Mouse (Mus musculus) layer of hippocampus, postnatal 36 days (tissue): ENCODE measurements around the gene Arid3c. TPM values are rescaled to one million over a fixed set of nuclear protein-coding genes. Genes with fewer than 3 reads are reported as not detected.
"Not testable (repeated sequence)": the region's sequence is repeated elsewhere in the genome, so short reads cannot be mapped to it uniquely, and the experiment has no call there.

Experiments
- DNase-seq, 2 experiments: peaks; one replicate each; pipeline ENCODE4 v3.0.0; 2022
- total RNA-seq, 2 experiments: library from RNA; stranded (reverse); gene quantifications; 2 replicates each; pipeline ENCODE4 v1.2.3; 2021

Arid3c gene
- total RNA-seq, 2 experiments from 2014 or later: not detected

DNA sequence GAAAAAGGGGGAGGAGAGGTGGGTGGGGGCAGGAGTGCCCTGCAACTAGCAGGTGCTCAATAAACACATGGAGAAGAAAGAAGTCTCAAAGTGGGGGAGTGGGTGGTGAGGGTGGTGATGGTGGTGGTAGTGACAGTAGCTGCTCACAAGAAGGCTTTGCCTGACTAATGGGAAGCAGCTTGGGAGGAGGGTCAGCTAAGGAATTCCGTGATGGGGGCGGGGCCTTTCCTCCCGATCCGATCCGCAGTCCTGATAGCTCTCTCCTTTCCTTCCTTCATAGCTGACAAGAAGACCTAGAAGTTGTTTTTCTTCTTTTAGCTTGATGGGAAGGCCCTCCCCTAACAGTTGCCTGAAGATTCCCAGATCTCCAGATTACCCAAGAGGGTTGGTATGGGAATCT, 26.3 kb downstream of the Arid3c start:
- DNase-seq: no peak

DNA sequence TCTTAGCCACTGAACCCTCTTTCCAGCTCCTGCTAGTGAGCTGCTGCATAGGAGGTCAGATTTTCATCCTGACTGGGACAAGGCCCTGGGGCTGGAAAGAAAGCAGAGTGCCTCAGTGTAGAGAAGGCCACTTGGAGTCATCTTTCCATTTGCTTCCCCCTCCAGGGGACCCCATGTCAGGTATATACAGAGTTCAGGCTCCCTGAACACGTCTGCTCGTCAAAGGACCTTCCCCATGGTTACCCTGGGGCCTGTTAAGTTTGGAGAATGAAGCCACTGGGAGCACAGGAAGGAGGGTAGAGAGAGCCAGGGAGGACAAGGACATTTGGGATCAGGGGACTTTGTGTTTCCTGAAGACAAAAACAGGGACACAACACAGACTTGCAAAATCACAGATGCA, 28.7 kb downstream of the Arid3c start:
- not testable (repeated sequence) for DNase-seq

DNA sequence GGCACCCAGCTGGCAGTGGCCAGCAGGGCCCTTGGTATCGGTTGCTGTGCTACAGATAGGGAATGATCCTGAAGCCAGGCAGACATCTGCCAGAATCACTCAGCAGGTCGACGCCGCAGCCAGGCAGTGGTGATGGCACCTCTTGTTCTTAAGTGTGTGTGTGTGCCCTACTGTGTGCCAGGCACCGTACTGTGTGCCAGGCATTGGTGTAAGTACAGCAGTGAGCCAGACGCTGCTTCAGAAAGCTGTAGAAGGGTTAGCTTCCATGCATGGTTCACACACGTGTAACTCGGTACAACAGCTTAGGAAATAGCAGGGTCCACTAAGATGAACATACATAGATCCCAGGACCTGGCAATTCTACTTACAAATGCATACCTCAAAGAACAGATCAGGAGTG, 30.7 kb downstream of the Arid3c start:
- DNase-seq: not testable (repeated sequence)

DNA sequence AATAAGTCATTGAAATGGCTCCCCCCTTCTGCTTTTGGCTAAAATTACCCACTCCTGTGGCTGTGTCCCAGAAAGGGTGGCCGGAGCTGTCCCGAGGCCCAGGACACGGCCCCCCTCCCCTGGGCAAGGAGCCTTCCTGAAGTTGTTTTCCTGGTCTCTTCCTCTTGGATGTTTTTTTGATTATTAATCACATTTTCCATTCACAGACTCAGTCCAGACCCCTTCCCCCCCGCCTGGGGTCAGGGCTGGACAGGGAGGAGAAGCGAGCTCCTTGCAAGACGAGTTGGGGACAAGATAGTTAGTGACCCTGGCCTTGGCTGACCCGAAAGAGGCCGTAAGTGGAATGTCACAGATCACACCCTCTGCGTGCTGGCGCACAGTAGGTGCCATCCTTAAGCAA, 31.2 kb downstream of the Arid3c start, which contains the start of gene Il11ra1:
Il11ra1 (plus strand) TSS at position 207 of the 400 bp plus-strand sequence.
- not testable (repeated sequence) for DNase-seq

DNA sequence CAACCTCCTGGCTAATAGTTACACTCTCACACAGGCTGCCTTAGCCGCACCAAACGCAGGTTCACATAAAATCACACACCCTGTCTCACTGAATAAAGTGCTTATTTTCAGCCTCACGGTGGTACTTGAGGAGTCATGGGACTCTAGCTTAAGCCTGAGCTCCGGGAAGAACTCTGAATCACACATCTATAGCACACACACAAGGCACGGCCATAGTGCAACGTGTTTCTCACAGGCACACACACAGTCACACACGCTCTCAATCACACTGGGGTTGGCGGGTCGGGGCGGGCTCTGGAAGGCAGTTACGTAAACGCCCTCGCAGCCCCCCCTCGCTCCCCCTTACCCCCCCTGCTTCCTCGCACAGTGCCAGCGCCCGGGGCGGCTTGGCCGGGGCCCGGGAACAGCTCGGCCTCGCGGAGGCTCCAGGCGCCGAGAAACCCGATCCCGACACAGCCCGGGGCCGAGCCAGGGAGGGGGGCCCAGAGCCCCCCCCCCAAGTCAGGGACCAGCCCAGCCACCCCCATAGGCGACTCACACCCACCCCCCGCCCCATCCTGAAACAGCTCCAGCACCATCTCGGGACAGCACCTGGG, 32.4 kb downstream of the Arid3c start:
- DNase-seq: not testable (repeated sequence)

DNA sequence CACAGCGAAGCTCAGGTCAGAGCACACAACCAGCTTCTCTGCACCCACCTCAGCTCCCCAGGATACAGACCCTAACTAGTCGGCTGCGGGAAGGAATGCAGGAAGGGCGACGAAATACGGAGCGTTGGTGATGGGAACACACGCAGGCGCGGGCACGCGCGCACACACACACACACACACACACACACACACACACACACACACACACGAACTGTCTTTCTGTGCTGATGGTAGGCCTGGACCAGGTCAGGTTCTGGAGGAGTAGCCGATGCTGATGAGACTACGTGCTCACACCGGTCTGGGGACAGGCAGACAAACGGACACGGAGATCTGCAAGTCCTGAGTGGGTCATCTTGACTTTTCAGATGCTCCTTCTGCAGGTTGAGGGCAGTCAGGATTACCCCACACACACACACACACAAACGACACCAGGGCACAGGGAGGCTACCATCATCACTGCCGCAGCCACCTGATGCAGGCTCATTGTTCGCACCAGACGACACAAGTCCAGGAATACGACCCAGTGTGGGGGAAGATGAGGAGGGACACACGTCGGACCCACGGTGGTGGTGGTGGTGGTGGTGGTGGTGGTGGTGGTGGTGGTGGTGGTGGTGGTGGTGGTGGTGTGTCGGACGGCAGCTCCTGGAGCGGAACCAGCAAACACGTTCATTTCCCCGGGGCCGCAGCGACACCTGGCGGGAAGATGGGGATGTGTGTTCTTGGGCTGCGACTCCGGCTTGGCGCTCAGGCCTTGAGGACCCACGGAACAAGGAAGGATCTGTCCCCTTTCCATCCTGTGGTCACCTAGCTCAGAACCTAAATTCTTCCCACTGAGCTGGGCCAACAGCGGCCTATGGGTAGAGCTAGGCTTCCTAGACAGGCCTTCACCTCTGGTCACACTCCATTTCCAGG, 33.8 kb downstream of the Arid3c start, which contains the start of gene Cntfr:
Cntfr (minus strand) TSS at position 160 of the 912 bp plus-strand sequence.
- peak; percentile 82 to 84 for DNase-seq

DNA sequence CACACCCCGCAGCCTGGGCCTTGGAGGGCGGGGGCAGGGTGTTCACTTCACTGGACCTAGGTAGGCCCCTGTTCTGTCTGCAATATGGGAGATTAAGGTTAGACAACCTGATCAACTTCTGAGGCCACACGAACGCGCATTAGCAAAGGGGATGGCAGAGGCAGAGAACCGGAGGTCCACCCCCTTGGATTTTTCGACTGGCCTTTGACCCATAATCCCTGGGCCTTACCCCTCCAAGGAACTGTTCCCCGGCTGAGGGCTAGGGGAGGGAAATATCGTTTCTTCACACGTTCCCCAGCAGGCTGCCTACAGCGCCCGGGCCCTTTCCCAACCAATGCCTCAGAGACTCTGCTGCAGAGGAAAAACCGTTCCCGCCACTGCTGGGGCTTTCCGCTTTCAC, 34.5 kb downstream of the Arid3c start:
- DNase-seq: not testable (repeated sequence)

DNA sequence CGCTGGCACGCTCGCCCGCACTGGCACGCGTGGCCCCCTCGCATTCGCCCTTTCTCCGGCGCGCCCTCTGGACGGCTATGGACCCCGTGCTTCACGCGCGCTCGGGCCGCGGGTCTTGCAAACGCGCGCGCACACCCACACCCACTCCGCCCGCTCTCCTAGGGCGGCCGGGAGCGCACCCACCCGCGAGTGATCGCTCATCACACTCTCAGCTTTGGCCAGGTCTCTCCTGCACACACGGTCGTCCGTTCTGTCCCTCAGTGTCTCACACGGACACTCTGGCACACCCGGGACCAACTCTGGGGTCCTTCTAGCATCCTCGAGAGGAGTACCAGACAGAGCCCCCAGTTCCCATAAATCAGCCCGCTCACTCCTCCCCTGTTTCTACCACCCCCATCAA, 35.1 kb downstream of the Arid3c start:
- DNase-seq: not testable (repeated sequence)

DNA sequence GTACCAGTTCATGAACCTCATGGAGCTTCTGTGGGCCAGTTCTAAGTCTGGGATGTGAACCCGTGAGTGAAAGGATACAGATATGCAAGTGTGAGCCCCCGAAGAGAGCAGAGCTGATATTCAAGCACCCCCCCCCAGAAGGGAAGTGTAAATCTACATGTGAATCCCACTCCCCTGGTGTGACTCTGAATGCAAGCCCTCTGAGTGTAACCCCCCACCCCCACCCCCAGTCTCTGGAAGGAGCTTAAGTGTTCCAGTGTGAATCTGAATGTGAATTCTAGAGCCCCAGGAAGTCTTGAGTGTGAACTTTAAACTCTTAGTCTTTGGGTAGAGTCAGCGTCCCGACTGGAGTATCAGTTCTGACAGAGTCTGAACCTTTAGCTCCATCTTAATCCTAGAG, 37.4 kb downstream of the Arid3c start:
- DNase-seq: not testable (repeated sequence)

DNA sequence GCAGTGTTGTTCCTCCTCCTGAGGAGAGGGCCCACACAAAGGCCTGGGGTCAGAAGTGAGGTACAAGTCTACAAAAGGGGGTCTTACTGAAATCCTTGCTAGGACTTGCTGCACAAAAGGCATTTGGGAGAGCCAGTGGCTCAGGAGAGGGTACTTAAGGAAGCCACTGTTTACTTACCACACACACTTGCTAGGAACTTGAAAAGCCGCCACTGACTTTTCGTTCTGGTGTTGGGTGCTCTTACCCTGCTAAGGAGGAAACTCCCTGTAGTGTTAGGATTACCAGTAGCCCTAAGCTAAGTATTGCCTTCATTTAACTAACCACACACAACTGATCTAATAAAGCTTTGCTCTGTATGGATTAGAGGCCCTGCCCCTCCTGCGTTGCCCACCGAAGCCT, 40.9 kb downstream of the Arid3c start:
- DNase-seq: not testable (repeated sequence)

DNA sequence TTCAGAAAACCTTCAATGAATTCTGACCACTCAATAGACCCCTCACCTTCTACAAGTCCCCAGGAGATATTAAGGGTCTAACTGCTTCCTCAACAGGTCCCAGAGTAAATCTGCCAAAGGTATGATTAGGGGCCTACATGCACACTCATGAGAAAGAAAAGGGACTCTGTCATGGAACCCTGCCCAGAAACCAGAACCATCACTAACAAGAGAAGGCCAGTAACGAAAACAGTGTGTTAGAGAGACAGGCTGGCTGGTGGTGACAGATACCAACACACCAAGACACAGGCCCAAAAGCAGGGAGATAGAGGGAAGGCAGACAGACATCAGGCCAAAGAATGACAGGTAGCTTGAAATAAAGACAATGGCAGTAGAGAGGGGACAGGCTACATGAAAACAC, 42.4 kb downstream of the Arid3c start:
- DNase-seq: not testable (repeated sequence)

DNA sequence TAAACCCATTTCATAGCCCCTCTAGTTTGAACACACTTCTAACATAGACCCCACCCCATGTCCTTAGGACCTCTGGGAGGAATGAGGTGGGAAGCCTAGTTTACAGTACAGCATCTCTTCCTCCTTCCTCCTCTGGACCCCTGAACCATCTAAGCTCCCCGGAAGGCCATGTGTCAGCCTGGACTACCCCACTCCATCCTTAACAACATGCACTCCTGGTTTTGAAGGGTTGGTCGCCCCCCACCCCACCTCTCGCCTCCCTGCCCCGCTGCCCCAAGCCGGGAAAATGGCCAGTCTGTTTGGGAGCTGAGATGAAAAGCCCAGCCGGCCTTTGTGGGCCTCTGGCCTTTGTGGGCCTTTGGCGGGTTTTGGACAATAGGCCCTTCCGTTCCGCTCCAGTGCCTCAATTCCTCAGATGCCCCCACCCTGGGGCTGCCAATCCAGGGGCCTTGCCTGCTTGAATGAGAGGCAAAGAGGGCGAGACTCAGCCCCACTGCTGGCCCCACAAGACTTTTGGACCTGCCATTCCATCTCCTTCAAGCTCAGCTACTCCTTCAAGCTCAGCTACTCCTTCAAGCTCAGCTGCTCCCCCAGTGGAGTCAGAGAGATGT, 45.0 kb downstream of the Arid3c start:
- DNase-seq: not testable (repeated sequence)

DNA sequence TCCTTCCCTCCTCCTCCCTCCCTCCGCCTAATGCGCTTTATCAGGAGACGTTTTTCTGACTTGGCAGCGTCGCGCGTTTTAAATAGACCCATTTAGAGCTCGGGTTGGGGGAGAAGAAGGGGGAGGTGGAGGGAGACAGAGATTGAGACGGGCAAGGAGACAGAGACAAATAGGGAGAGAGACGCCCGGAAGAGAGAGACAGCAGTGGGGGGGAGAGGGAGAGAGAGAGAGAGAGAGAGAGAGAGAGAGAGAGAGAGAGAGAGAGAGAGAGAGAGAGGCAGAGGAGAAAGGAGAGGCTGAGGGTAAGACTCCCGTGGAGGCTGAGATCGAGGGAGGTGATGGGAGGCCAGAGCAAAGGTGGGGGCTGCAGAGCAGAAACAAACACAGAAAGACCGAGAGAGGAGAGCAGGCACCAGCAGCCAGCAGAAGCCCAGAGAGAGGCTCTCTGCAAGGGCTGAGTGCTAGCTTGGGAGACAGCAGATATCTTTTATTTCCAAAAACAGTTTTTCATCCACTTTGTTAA, 46.0 kb downstream of the Arid3c start:
- DNase-seq: not testable (repeated sequence)

DNA sequence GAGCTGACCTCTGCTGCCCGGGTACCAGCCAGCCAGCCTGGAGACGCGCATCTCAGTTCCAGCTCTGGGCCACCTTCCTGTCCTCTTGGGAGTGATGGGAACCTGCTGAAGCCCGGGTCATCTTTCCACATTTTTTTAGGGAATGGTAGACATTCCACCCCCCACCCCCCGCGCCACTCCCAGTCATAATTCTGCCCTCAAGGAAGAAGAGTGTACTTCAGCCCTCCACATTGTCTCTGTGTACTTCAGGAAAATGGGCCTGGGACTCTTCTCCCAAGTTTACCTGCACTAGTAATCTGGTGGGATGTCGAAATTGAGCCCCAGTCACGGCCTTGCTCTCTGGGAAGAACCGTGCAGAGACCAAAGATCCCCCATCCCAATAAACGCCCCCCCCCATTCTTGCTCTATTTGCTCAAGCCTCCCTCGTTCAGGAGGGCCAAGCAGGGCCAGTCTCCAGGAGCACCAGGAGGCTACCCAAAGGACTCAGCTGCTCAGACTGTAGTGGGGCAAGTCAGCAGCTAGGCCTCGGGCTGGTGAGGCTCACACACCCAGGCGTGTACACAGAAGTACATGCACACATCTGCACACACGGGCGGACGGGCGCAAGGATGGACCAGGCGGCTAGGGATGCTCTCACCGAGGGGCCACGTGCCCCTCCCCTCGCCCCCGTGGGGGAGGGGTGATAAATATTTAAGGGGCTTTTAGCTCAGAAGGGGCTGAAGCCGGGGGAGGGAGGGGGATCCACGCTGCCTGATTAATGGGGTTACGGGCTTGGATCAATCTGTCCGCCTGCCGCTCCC, 46.6 kb downstream of the Arid3c start:
- not testable (repeated sequence) for DNase-seq

DNA sequence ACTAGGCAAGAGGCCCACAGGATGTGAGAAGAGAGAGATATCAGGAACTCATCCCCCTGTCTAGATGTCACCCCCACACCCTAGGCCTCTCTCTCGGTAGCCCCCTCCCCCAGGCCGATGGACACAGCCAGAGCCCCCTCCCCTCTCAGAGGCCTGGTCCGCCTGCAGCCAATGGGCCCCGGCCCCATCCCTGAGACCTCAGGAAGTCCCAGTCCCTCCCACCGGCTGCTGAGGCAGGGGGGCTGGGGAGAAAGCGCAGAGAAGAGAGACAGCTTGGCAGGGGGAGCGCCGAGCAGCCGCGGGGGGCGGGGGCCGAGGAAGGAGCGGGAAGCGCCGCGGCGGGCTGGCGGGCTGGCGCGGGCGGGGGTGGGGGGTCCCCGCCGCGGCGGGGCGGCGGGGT, 47.6 kb downstream of the Arid3c start:
- DNase-seq: not testable (repeated sequence)

DNA sequence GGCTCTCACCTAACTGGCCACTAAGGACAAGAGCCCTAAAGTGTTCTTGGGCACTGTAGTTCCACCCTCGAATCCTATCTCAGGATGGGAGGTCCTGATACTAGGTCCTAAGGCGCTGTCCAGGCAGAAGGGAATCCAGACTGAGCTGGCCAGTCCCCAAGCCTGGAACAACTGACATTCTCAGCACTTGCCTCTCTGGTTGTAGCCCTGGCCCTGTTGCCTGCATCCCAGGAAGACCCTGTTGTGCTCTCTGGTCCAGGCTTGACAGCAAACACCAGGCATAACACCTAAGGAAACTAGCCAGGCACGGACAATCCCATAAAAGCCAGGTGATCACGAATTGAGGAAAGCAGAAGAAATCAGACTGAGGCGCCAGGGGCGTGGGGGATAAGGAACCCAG, 48.2 kb downstream of the Arid3c start:
- no peak for DNase-seq

DNA sequence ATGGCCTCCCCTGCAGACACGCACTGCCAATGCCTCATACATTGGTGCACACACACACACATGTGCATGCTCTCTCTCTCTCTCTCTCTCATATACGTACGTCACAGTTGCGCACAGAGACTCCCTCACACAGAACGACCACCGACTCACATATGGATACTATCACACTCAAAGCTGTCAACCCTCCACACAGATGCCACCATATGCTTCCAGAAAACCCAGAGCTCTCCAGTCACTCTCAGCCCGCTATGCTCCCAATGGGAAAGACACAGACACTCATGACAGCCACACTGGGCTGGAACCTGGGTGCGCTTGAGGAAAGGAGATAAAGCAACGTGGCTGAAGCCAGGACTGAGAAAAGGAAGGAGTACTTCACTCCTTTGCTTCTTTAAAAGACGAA, 49.0 kb downstream of the Arid3c start:
- DNase-seq: no peak

DNA sequence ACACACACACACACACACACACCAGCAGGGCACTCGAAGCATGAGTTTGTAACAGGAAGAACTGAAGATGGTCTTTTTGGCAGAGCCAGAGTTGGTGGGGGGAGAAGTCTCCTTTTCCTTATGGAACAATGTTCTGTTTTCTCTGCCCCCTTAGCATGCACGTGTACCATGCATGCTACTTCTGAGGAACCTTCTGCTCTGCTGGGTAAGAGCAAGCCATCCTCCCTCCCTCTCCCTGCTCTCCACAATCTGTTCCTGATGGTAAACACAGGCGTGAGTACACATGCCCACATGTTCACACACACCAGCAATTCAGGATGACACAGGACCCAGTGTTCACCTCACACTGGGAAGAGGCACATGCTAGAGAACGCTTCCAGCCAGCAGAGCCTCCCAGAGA, 49.8 kb downstream of the Arid3c start:
- no peak for DNase-seq

DNA sequence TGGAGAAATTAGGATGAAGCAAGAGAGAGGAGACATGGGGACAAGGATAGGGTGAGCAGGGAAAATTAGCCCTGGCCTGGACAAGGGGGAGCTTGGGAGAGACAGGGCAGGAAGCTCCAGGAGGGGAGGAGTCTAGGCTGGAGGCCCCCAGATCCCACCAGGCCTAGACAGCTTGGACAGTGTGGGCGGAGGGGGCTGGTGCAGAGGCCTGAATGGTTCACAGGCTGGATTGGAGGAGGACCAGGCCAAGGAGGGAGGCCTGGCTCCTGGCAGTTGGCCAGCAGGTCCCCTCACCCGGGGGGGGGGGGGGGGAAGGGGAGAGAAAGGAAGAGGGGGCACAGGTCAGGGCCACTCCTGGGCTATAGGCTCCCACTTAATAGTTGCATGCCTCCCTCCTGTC, 51.7 kb downstream of the Arid3c start:
- no peak for DNase-seq

DNA sequence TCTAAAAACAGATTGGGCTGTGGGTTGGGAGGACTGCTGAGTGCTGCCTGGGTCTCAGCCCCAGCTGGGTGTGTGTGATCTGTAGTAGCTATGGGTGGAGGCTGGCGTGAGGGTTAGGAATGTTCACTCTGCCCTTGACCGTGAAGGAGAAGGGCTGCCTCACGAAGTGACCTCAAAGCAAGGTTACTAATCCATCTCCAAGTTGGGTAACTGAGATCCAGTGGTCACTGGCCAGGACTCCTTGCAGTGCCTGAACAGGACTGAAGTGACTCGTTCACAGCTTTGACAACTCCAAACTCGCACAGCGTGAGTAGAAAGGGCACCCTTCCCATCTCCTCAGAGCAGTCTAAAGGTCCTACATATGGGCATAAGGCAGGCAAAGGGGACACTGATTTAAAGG, 52.1 kb downstream of the Arid3c start:
- DNase-seq: no peak

DNA sequence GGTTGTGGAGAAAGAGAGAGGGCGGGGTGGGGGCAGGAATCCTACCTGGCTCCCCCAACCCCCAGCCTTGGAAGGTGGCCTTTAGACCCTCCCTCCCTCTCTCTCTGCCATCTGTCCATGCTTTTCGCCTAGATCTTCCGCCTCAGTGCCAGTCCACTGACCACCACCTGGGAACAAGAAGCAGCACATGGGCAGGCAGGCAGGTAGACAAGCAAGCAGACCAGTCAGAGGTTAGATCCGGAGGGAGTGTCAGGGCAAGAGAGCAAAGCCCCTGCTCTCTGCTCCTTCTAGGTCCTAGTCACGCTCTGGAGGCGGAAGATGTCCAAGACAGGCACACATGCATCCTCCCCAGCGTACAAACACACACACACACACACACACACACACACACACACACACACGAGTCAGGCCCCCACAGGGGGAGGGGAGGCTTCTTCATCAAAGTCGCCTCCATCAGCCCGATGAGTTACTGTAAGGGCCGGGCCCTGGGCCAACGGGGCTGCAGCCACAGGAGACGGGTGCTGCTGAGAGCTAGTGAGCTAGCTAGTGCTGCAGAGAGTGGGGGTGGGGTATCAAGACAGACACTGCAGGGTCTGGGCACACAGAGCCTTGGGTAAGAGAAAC, 53.8 kb downstream of the Arid3c start:
- DNase-seq: no peak
